Mouse (Mus musculus) CD8-positive naive resting alpha-beta T cell, adult 2 months (primary cell): Measurements from ENCODE around the gene Tspan18.

Experiments
- DNase-seq, 2 experiments: peaks; one replicate each; pipeline ENCODE4 v3.0.0; 2022; ENCODE audit warnings: low read depth in 2 of 2, low spot score in 2 of 2

The Tspan18 gene

GRCm38 (mm10) chr2:93188020-93188760, 146.1 kb downstream of the Tspan18 start:
- peak in 1 of 2 experiments; percentile 31 for DNase-seq

GRCm38 (mm10) chr2:93187323-93187996, 146.8 kb downstream of the Tspan18 start, which contains the start of gene Trp53i11:
Trp53i11 (plus strand) TSS chr2:93187548.
- peak; percentile 92 to 95 for DNase-seq

GRCm38 (mm10) chr2:93182859-93183258, 151.4 kb downstream of the Tspan18 start:
- no peak for DNase-seq

- DNase-seq = no peak
Observed at GRCm38 (mm10) chr2:93180077-93180844, 154.0 kb downstream of the Tspan18 start.

GRCm38 (mm10) chr2:93179603-93180002, 154.7 kb downstream of the Tspan18 start:
- no peak for DNase-seq

GRCm38 (mm10) chr2:93178313-93178677, 156.0 kb downstream of the Tspan18 start:
- DNase-seq = no peak

GRCm38 (mm10) chr2:93177668-93178312, 156.5 kb downstream of the Tspan18 start:
- DNase-seq = no peak

GRCm38 (mm10) chr2:93176871-93177667, 157.2 kb downstream of the Tspan18 start:
- DNase-seq = no peak

- no peak for DNase-seq
Observed at GRCm38 (mm10) chr2:93176193-93176798, 158.0 kb downstream of the Tspan18 start.

- no peak for DNase-seq
Observed at GRCm38 (mm10) chr2:93175721-93176120, 158.6 kb downstream of the Tspan18 start.

- no peak for DNase-seq
Observed at GRCm38 (mm10) chr2:93175278-93175677, 159.0 kb downstream of the Tspan18 start.

GRCm38 (mm10) chr2:93174159-93174558, 160.1 kb downstream of the Tspan18 start:
- DNase-seq = no peak

- DNase-seq = no peak
Observed at GRCm38 (mm10) chr2:93172460-93172859, 161.8 kb downstream of the Tspan18 start.

- DNase-seq = no peak
Observed at GRCm38 (mm10) chr2:93171929-93172328, 162.4 kb downstream of the Tspan18 start.

GRCm38 (mm10) chr2:93170845-93171200, 163.5 kb downstream of the Tspan18 start:
- DNase-seq = no peak

- DNase-seq = no peak
Observed at GRCm38 (mm10) chr2:93170156-93170844, 164.0 kb downstream of the Tspan18 start.

GRCm38 (mm10) chr2:93166734-93167406, 167.4 kb downstream of the Tspan18 start:
- no peak for DNase-seq

- DNase-seq = no peak
Observed at GRCm38 (mm10) chr2:93166295-93166694, 168.0 kb downstream of the Tspan18 start.

GRCm38 (mm10) chr2:93163750-93164335, 170.5 kb downstream of the Tspan18 start:
- no peak for DNase-seq
